In genomic region chrX:60345447-60345846, GRCm38 (mm10) we compare ENCODE assay signal across 17 mouse cellular contexts.
DNase-seq lines count a peak whose midpoint lies in the region; ATAC-seq and TF ChIP-seq lines count a peak whose summit lies in the region.
"Had no signal": no experiment of that assay in that cellular context is flagged by ENCODE, and none has a peak within 500 bp of the region (broad histone marks: within the 10 kb centered on the region; RNA-seq: fewer than 3 reads in every experiment).

No protein-coding gene starts in this region.

- no peaks in the 10 kb centered on the region for H3K36me3 ChIP-seq in heart, embryonic 10.5 days
- H3K36me3 ChIP-seq in lung, embryonic 14.5 days (ENCODE audit: insufficient read depth) = no peaks in the 10 kb centered on the region
- H3K36me3 ChIP-seq: heart, embryonic 13.5 days; neural tube, embryonic 12.5 days had no signal

- no peaks in the 10 kb centered on the region for H3K4me1 ChIP-seq in heart, embryonic 10.5 days
- H3K4me1 ChIP-seq in lung, embryonic 14.5 days (ENCODE audit: insufficient read depth) = no peaks in the 10 kb centered on the region
- peaks cover 6% of the 10 kb centered on the region for H3K4me1 ChIP-seq in lung, adult 2 months (ENCODE audit: control insufficient read depth, insufficient read depth, low read length)
- H3K4me1 ChIP-seq: forebrain, embryonic 13.5 days; heart, embryonic 13.5 days; megakaryocyte, embryonic 14.5 days; neural tube, embryonic 12.5 days had no signal

- H3K27ac ChIP-seq in heart, embryonic 10.5 days = no peak overlapping the region
- H3K27ac ChIP-seq in lung, embryonic 14.5 days (ENCODE audit: low read depth) = no peak overlapping the region
- H3K27ac ChIP-seq: forebrain, embryonic 13.5 days; heart, embryonic 13.5 days; liver, embryonic 14.5 days; neural tube, embryonic 12.5 days had no signal

- no peaks in the 10 kb centered on the region for H3K27me3 ChIP-seq in heart, embryonic 10.5 days (ENCODE audit: insufficient read depth, poor library complexity, severe bottlenecking)
- no peaks in the 10 kb centered on the region for H3K27me3 ChIP-seq in lung, embryonic 14.5 days (ENCODE audit: insufficient read depth, low read length)
- H3K27me3 ChIP-seq: forebrain, embryonic 13.5 days; heart, embryonic 13.5 days; megakaryocyte, embryonic 14.5 days; neural tube, embryonic 12.5 days had no signal

- no peak overlapping the region for H3K4me2 ChIP-seq in lung, embryonic 14.5 days
- H3K4me2 ChIP-seq: forebrain, embryonic 13.5 days; heart, embryonic 13.5 days; neural tube, embryonic 12.5 days had no signal

- no peak for TF ChIP-seq CTCF in lung, embryonic 14.5 days (IDR thresholded peaks at IDR 0.05; ENCODE audit: low read depth)
- TF ChIP-seq CTCF in lung, adult 2 months (IDR thresholded peaks at IDR 0.05; ENCODE audit: insufficient read depth, low read length) = no peak

- no peak for TF ChIP-seq POLR2A in lung, adult 2 months (IDR thresholded peaks at IDR 0.05; ENCODE audit: borderline replicate concordance, extremely low read depth, low read depth, low read length)

- H3K4me3 ChIP-seq in heart, embryonic 10.5 days = no peak overlapping the region
- no peak overlapping the region for H3K4me3 ChIP-seq in lung, embryonic 14.5 days (ENCODE audit: low read depth, low read length)
- H3K4me3 ChIP-seq in lung, adult 2 months (replicated peaks; ENCODE audit: extremely low read depth, low read depth, low read length) = no peak overlapping the region
- H3K4me3 ChIP-seq: forebrain, embryonic 13.5 days; heart, embryonic 13.5 days; megakaryocyte, embryonic 14.5 days; neural tube, embryonic 12.5 days had no signal

- H3K9me3 ChIP-seq in heart, embryonic 10.5 days = no peaks in the 10 kb centered on the region
- no peaks in the 10 kb centered on the region for H3K9me3 ChIP-seq in lung, embryonic 14.5 days (ENCODE audit: low read depth, low read length)
- H3K9me3 ChIP-seq: forebrain, embryonic 13.5 days; heart, embryonic 13.5 days; megakaryocyte, embryonic 14.5 days; neural tube, embryonic 12.5 days had no signal

- H3K9ac ChIP-seq in lung, embryonic 14.5 days = no peak overlapping the region
- H3K9ac ChIP-seq: forebrain, embryonic 13.5 days; heart, embryonic 13.5 days; liver, embryonic 14.5 days; neural tube, embryonic 12.5 days had no signal

- peak; percentile 78 for DNase-seq in heart, adult 11 months
- no peak for DNase-seq in heart, embryonic 10.5 days (ENCODE audit: low spot score)
- DNase-seq in lung, embryonic 14.5 days = peak; percentile 0
- DNase-seq in lung, adult 2 months = no peak
- peak; percentile 0 for DNase-seq in lung, postnatal 14 days
- no peak for DNase-seq in ovary, postnatal 10 days (ENCODE audit: low spot score)
- DNase-seq in cerebellum, postnatal 10 days = no peak
- DNase-seq: adrenal gland, adult 8-10 months; embryo, embryonic 11 days; left cerebral cortex, postnatal 4 days; thymus, postnatal 36 days had no signal

- no peak for ATAC-seq in lung, embryonic 14.5 days (ENCODE audit: insufficient read depth)
- ATAC-seq: forebrain, embryonic 13.5 days; hindbrain, embryonic 16.5 days had no signal

Comparison
In these comparisons a context has a peak if more than half of its experiments do, and no peak if none do; other contexts are left out.
1. DNase-seq: peak in heart, adult 11 months (single experiment), lung, embryonic 14.5 days (single experiment) and lung, postnatal 14 days (single experiment); none in heart, embryonic 10.5 days (single experiment), lung, adult 2 months (single experiment), ovary, postnatal 10 days (single experiment) and cerebellum, postnatal 10 days (0 of 2).